Mouse (Mus musculus) midbrain, embryonic 14.5 days (tissue): Measurements from ENCODE around the gene Bcar3. TPM values are rescaled to one million over a fixed set of nuclear protein-coding genes. Genes with fewer than 3 reads are reported as not detected.

Source experiments
- ATAC-seq: fragments of 200-750 bp; cut with Nextera tagmentation; 2 replicates; pipeline ENCODE4 v1.8.0; 2017; ENCODE audit warnings: moderate number of reproducible peaks, moderate library complexity; ENCODE audit not compliant: low FRiP score, low TSS enrichment
- DNase-seq: peaks from one replicate; pipeline ENCODE4 v3.0.0-alpha.2; 2015
- H3K27ac ChIP-seq: fragments of 300-500 bp; sonication (generic); replicated peaks from 2 replicates; pipeline ENCODE4 v1.5.1; 2014; ENCODE audit warnings: mild to moderate bottlenecking, low read depth, low read length, moderate library complexity
- H3K27me3 ChIP-seq: fragments of 300-500 bp; sonication (generic); 2 replicates; pipeline ENCODE4 v1.6.1; 2014; ENCODE audit warnings: low read length, control low read depth, mixed read lengths; ENCODE audit not compliant: control insufficient read depth, insufficient read depth
- H3K36me3 ChIP-seq: fragments of 300-500 bp; sonication (generic); 2 replicates; pipeline ENCODE4 v1.6.1; 2014; ENCODE audit warnings: low read length, control low read depth; ENCODE audit not compliant: control insufficient read depth, insufficient read depth
- H3K4me1 ChIP-seq: fragments of 300-500 bp; sonication (generic); 2 replicates; pipeline ENCODE4 v1.6.1; 2014; ENCODE audit warnings: mild to moderate bottlenecking, antibody characterized with exemption, low read length, control low read depth; ENCODE audit not compliant: control insufficient read depth, insufficient read depth
- H3K4me2 ChIP-seq: fragments of 300-500 bp; sonication (generic); 2 replicates; pipeline ENCODE4 v1.6.1; 2014; ENCODE audit warnings: mild to moderate bottlenecking, low read length, moderate library complexity
- H3K4me3 ChIP-seq: fragments of 300-500 bp; sonication (generic); replicated peaks from 2 replicates; pipeline ENCODE4 v1.5.1; 2014; ENCODE audit warnings: low read depth, low read length
- H3K9ac ChIP-seq: fragments of 300-500 bp; sonication (generic); replicated peaks from 2 replicates; pipeline ENCODE4 v1.6.1; 2014; ENCODE audit warnings: mild to moderate bottlenecking, low read length, moderate library complexity
- H3K9me3 ChIP-seq: fragments of 300-500 bp; sonication (generic); 2 replicates; pipeline ENCODE4 v1.6.1; 2016; ENCODE audit warnings: low read length, control low read depth, mixed read lengths; ENCODE audit not compliant: control insufficient read depth
- WGBS: fragments of 180-500 bp; shearing (Covaris S2); extraction: QIAGEN DNeasy Blood & Tissue Kit; methylation state at CpG from one replicate; pipeline ENCODE4 v1.1.7; 2014; 5-methylcytosine and 5-hydroxymethylcytosine counted together
- polyA plus RNA-seq: library from polyadenylated mRNA; unstranded; fragments of >200 nt; fragmentation: Nextera tagmentation; extraction: Ambion mirVana; gene quantifications from 2 replicates; pipeline ENCODE4 v1.2.1, GENCODE M21; 2014

Bcar3 gene
- polyA plus RNA-seq, 1 experiment from 2014 or later: 6.4 TPM

DNA sequence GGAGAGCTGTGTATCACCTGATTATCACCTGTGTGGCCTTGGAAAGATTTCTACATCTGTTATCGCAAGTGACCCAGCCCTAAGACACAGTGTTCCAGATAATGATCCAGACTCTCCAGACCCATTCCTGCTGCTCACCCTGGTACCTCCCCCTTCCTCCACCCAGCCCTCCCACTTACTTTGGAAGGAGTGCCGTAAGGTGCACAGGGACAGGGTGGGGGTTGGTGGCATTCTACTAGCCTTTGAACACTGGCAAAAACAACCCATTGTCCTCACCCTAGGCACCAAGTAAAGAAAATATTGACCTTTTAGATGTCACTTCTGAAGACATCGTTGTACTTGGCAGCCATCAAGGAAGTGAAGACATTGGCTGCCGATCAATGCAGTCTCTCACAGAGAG lies 180.9 kb downstream of the Bcar3 start:
- H3K27ac ChIP-seq: no peak overlapping the region
- no peaks in the 10 kb centered on the region for H3K27me3 ChIP-seq
- no peaks in the 10 kb centered on the region for H3K36me3 ChIP-seq
- ATAC-seq (0 out of 2 replicates have a peak, but pooled peaks have one; percentile 40), DNase-seq (no peak)
- H3K4me1 ChIP-seq: peaks cover 37% of the 10 kb centered on the region
- H3K4me2 ChIP-seq: no peak overlapping the region
- no peak overlapping the region for H3K4me3 ChIP-seq
- H3K9me3 ChIP-seq: no peaks in the 10 kb centered on the region
- no peak overlapping the region for H3K9ac ChIP-seq
- 79% methylated on average over 4 of the region's 4 CpGs for WGBS

DNA sequence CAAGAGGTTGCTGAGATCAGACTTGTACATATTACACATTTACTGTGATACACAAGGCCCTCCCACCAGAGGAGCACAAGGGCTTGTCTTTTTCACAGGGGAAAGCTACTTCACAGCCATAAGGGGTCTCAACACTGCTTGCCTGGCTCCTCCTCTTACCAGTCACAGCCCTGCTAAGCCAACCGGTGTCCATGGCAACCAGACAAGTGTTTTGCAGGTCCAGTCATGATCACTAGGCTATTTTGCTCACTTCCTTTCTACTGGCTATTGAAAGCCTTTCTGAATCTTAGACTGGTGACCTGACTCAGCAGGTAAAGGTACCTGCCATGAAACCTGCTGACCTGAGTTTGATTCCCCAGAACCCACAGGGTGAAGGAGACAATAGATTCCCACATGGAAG lies 181.8 kb downstream of the Bcar3 start:
- Histone ChIP-seq H3K4me2 (peak overlapping the region; percentile 1; the same call in 1 of the 2 replicates), H3K27me3 (no peaks in the 10 kb centered on the region), H3K4me3 (no peak overlapping the region), H3K9me3 (no peaks in the 10 kb centered on the region), H3K27ac (peak overlapping the region; percentile 65), H3K4me1 (peaks cover 43% of the 10 kb centered on the region), H3K9ac (no peak overlapping the region), H3K36me3 (no peaks in the 10 kb centered on the region)
- 9% methylated on average over 1 of the region's 1 CpGs for WGBS
- DNase-seq (peak; percentile 86), ATAC-seq (peak; percentile 72)

- WGBS: 29% methylated on average over 3 of the region's 3 CpGs
- DNase-seq: peak; percentile 79
- ATAC-seq: peak; percentile 10; the same call in 1 of the 2 replicates
- Histone ChIP-seq H3K27ac (peak overlapping the region; percentile 65), H3K27me3 (no peaks in the 10 kb centered on the region), H3K4me3 (no peak overlapping the region), H3K9ac (no peak overlapping the region), H3K4me2 (no peak overlapping the region), H3K36me3 (no peaks in the 10 kb centered on the region), H3K4me1 (peaks cover 51% of the 10 kb centered on the region), H3K9me3 (no peaks in the 10 kb centered on the region)
Measured at GRCm38 (mm10) chr3:122476656-122477055, 182.7 kb downstream of the Bcar3 start.

DNA sequence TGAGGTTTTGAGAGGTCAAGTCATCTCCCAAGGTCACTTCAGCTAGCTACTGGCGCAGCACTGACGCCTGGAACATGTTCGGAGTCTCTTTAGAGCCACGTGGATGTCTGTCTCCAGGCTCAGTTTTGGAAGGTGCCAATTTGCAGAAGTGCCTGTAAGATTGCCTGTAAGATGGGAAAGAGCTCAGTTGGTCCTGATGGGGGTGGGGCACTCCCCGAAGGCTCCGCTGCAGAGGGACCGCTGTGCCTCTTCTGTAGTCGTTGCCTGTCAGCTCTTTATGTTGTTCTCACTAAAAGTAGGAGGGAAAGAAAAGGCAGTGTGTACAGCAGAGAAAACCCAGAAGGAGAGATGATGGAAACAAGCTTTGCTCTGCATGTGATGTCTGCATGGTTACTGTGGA lies 183.6 kb downstream of the Bcar3 start:
- no peaks in the 10 kb centered on the region for H3K36me3 ChIP-seq
- 61% methylated on average over 8 of the region's 8 CpGs for WGBS
- H3K4me1 ChIP-seq: peaks cover 55% of the 10 kb centered on the region
- ATAC-seq (no peak), DNase-seq (no peak)
- no peaks in the 10 kb centered on the region for H3K9me3 ChIP-seq
- H3K27me3 ChIP-seq: no peaks in the 10 kb centered on the region
- no peak overlapping the region for H3K4me3 ChIP-seq
- no peak overlapping the region for H3K27ac ChIP-seq
- H3K4me2 ChIP-seq: no peak overlapping the region
- H3K9ac ChIP-seq: no peak overlapping the region

GRCm38 (mm10) chr3:122478735-122479134 lies 184.8 kb downstream of the Bcar3 start:
- DNase-seq: no peak
- no peak overlapping the region for H3K27ac ChIP-seq
- no peak overlapping the region for H3K9ac ChIP-seq
- 89% methylated on average over 3 of the region's 3 CpGs for WGBS
- ATAC-seq: no peak
- peaks cover 65% of the 10 kb centered on the region for H3K4me1 ChIP-seq
- H3K4me3 ChIP-seq: no peak overlapping the region
- no peaks in the 10 kb centered on the region for H3K36me3 ChIP-seq
- H3K4me2 ChIP-seq: no peak overlapping the region
- H3K9me3 ChIP-seq: no peaks in the 10 kb centered on the region
- H3K27me3 ChIP-seq: no peaks in the 10 kb centered on the region

DNA sequence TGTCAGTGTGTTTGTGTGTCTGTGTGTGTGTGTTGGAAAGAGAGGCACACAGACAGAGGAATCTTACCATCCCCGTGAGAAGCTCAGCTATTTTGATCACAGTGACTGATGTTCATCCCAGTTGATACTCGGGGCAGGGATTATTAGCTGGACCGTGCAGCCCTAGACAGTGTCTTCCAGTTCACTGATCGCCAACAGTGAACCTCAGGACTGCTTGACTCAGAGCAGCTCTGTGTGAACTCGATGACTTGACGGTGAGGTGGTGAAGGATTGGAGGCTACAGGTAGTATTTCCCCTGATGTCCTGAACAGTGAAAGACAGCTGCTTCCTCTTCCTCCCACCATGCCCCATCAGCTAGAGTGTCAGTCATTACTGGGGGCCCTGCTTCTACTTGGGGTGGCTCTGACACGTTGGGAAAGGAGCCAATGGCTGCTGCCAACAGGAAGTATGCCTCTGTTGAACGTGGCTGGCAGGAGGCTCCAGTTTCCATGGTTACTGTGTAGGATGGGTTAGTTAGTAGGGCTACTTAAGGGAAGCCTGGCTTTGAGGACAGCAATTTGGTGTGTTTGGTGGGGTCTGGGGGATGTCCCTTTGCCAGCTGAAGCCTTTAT lies 186.2 kb downstream of the Bcar3 start:
- ATAC-seq (no peak; the same call in 1 of the 2 replicates), DNase-seq (peak; percentile 76)
- Histone ChIP-seq H3K4me3 (no peak overlapping the region), H3K4me2 (no peak overlapping the region), H3K9me3 (no peaks in the 10 kb centered on the region), H3K9ac (no peak overlapping the region), H3K36me3 (no peaks in the 10 kb centered on the region), H3K4me1 (peaks cover 63% of the 10 kb centered on the region), H3K27me3 (no peaks in the 10 kb centered on the region), H3K27ac (no peak overlapping the region)
- WGBS: 28% methylated on average over 8 of the region's 8 CpGs

GRCm38 (mm10) chr3:122480986-122481385 lies 187.1 kb downstream of the Bcar3 start:
- 7% methylated on average over 5 of the region's 5 CpGs for WGBS
- Histone ChIP-seq H3K4me2 (no peak overlapping the region; the same call in 1 of the 2 replicates), H3K36me3 (no peaks in the 10 kb centered on the region), H3K27me3 (no peaks in the 10 kb centered on the region), H3K9ac (no peak overlapping the region), H3K4me3 (no peak overlapping the region), H3K27ac (no peak overlapping the region), H3K4me1 (peaks cover 54% of the 10 kb centered on the region), H3K9me3 (no peaks in the 10 kb centered on the region)
- DNase-seq: peak; percentile 34
- no peak for ATAC-seq

DNA sequence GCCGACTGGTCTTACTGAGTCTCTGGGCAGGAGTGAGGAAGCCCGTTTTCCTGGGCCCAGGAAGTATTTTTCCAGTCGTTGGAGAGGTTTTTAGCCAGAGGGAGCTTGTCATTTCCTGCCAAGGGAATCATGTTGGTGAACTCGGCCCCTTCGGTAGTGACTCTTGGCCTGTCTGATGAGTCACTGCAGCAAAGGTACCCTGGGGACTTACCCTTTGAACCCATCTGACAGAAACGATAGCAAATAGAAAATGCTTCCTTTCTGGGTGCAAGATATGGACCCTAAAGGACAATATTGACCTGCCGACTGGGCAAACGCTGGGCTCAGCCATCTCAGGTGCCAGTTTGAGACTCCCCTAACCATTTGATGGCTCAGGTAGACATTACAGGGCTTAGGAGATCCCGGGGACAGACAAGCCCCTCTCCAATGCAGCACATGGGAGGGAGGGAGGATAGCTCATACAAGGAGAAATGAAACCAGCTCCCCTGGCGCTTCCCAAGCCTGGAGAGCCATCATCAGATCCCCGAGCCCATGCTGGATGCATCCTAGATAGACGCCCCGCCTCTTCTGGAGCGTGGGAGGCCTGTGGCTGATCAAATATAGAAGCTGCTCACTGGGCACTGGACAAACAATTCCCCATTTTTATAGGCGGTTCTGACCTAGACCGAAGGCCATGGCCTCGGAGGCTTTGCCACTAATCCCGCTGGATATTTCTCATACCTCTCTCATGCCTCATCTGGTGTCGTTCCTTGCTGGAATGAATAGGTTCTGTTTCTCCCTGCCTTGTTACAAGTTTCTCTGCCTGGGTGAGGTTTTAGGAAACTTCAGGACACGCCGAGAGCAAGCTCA lies 188.2 kb downstream of the Bcar3 start:
- Histone ChIP-seq H3K4me1 (peaks cover 43% of the 10 kb centered on the region), H3K27ac (no peak overlapping the region), H3K36me3 (no peaks in the 10 kb centered on the region), H3K9me3 (no peaks in the 10 kb centered on the region), H3K4me2 (no peak overlapping the region), H3K4me3 (no peak overlapping the region), H3K27me3 (no peaks in the 10 kb centered on the region), H3K9ac (no peak overlapping the region)
- ATAC-seq (no peak), DNase-seq (no peak)
- WGBS: 76% methylated on average over 21 of the region's 21 CpGs
